Mouse (Mus musculus) cerebellum, postnatal 4 days (tissue): ENCODE results near the gene Gpr141.
"Not testable (repeated sequence)": the region's sequence is repeated elsewhere in the genome, so short reads cannot be mapped to it uniquely, and the experiment has no call there.

Source experiments
- DNase-seq, 2 experiments: peaks; one replicate each; pipeline ENCODE4 v3.0.0; 2022; ENCODE audit warnings: low spot score in 2 of 2, mixed read lengths in 1 of 2

The Gpr141 gene

GRCm38 (mm10) chr13:19824071-19824470 is at the start of gene Gpr141:
Gpr141 (minus strand) TSS chr13:19824257.
- DNase-seq = no peak

GRCm38 (mm10) chr13:19864241-19864640 is 40.2 kb upstream of the Gpr141 start:
- DNase-seq = no peak

DNA sequence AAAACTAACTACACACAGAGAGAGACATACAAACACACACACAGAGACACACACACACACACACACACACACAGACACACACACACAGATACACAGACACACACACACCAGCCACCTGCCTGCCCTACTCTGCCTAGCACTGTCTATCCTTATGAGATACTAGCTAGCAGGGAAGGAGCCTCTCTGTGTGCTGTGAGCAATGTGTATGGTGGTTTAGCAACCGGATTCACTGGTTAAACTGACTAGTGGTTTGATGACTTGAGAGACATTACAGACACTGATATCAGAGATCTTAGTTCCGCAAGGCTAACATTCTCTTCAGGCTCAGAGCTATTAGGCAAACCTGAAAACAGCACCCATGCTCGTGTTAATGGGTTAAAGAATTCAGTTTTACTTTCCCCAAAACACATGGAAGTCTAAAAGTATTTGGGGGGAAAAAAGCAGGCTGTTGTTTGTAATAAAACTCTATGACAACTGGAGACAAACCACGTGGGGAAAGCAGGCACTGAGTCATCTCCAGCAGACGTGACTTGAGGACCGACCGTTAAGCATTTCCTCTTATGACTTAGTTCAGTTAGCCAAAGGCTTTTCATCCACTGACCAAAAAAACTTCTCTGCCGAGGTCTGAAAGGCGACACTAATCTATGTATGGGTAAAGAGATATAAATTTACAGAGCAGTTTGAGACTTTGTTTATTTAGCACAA is 30.7 kb upstream of the Gpr141 start:
- DNase-seq = no peak

DNA sequence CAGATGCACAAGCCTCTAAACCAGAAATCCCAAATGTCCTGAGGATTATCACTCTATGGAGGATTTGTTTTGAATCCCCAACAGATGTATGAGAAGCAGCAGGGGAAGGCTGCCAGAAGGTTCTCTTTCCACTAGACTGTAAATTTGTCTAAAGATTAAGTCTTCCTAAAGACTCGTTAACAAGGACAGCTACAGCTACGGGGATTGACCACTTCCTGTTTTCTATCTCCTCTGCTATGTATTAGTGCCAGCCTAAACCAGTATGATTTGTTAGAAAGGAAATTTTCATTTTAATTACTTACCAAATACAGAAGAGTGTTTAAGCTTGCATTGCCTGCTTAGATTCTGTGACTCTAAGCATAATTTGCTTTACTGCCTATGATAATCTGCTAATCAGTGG is 30.0 kb upstream of the Gpr141 start:
- no peak for DNase-seq

DNA sequence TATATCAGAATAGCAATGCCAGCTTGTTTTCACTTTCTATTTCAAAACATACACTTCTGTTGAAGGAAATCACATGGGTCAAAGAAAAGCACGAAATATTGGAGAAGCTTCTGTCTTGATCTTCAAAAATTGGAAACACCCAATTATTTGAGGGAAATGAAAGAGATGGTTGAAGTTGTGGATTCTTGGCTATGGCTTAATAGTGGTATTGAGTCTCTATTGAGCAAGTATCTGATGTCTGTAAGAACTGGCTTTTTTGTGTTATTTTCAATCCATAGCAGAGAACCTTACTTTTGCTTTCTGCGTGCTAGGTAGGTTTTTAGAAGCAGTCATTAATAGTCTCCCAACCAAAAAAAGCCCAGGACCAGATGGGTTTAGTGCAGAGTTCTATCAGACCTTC is 19.4 kb upstream of the Gpr141 start:
- no peak for DNase-seq

DNA sequence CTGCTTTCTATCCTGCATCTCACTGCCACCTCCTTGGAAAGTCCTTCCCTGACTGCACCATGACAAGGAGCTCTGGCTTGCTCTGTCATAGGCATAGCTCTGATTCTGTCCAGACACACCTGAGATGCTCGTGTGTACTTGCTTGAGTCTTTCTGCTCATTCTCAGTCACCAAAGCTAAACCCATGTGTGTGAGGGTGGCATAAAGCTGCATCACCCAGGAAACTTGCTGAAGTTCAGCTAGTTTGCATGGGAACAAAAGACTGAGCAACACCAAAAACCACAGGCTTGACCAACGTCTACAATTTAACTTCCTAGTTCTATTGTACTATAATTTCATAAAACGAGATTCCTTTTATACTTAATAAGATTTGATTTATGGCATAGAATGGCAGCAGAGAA is 18.6 kb upstream of the Gpr141 start:
- DNase-seq = no peak

DNA sequence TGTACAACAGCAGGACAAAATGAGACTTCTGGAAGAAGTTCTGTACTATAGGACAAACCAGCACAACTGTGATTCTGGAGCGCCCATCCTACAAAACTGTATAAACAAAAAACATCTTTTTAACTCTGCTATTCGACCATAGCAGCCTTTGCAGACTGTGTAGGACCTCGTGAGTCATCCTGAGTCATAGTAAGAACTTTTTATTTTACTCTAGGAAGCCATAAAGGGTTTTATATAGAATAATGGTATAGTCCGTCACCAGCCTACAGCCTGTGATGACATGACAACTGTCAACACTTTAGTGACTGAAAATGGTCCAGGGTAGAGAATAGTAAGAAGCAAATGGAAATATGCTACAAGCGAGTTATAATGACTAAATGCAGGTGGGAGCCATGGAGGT is 17.6 kb upstream of the Gpr141 start:
- no peak for DNase-seq

DNA sequence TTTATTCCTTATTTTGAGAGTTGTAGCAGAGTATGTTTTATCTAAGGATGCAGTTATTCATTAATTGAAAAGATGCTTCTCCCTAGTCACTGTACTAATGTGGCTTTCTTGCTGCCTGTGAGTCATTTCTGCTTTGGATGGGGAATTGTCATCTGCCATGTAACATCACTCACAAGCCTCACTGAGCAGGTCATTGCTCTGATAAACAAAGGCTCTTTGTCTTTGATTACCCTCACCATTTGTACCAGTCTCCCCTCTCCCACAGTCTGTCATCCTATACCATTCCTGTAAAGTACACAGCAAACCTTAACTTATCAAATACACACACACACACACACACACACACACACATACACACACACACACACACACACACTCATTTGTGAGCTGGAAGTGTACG is 16.1 kb upstream of the Gpr141 start:
- no peak for DNase-seq

DNA sequence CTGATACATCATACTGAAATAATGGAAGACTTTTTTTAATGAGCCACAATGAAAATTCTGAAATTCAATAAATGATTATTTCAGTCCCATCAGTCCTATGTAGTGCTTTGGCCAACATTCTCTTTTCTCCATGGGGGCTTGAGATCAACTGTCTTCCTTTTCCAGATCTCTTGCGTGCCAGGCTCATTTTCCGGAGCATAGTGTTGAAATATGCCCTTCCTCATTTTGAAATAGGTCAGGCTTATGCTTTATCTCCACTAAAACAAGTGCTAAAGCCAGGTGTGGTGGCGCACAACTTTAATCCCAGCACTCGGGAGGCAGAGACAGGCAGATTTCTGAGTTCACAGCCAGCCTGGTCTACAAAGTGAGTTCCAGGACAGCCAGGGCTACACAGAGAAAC is 6.5 kb upstream of the Gpr141 start:
- DNase-seq = no peak

- DNase-seq = no peak
These were observed 4.0 kb upstream of the Gpr141 start for GRCm38 (mm10) chr13:19828095-19828494.

- no peak for DNase-seq
These were observed 2.4 kb downstream of the Gpr141 start for GRCm38 (mm10) chr13:19821639-19822038.

- no peak for DNase-seq
These were observed 4.1 kb downstream of the Gpr141 start for GRCm38 (mm10) chr13:19819926-19820325.

GRCm38 (mm10) chr13:19819243-19819642 is 4.8 kb downstream of the Gpr141 start:
- DNase-seq = no peak

- no peak for DNase-seq
These were observed 29.1 kb downstream of the Gpr141 start for GRCm38 (mm10) chr13:19794942-19795341.

DNA sequence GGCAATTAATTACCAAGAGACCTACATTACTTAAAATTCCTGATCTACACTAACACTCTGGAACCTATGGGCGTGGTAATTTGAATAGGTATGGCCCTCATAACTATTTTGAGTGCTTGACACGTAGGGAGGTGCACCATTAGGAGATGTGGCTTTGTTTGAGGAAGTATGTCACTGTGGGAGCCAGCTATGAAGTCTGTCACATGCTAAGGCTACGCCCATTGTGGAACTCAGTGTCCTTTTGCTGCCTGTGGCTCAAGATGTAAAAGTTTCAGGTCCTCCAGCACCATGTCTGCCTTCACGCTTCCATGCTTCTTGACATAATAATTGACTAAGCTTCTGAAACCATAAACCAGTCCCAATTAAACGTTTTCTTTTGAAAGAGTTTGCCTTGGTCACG is 29.6 kb downstream of the Gpr141 start:
- DNase-seq = no peak

- DNase-seq = no peak
These were observed 30.3 kb downstream of the Gpr141 start for GRCm38 (mm10) chr13:19793761-19794160.

DNA sequence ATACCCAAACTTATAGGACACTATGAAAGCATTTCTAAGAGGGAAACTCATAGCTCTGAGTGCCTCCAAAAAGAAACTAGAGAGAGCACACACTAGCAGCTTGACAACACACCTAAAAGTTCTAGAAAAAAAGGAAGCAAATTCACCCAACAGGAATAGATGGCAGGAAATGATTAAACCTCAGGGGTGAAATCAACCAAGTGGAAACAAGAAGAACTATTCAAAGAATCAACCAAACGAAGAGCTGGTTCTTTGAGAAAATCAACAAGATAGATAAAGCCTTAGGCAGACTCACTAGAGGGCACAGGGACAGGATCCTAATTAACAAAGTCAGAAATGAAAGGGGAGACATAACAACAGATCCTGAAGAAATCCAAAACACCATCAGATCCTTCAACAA is 36.1 kb downstream of the Gpr141 start:
- DNase-seq = not testable (repeated sequence)

DNA sequence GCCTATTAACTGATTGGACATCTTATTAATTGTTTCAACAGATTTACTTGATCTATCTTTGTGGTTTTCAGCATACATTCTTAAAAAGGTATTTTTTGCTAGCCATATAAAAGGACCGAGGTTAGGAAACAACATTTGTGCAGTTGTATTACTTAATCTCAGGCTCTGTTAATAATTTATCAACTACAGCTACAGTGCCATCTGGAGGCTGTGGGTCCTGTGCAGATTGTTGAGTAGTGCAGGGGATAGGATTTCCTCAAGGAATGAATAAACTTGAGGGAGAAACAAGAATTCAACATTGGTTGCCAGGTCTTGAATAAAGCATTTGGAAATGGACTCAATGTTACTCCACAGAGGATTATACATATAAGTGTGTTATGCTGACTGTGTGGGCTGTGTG is 53.9 kb downstream of the Gpr141 start:
- no peak for DNase-seq

DNA sequence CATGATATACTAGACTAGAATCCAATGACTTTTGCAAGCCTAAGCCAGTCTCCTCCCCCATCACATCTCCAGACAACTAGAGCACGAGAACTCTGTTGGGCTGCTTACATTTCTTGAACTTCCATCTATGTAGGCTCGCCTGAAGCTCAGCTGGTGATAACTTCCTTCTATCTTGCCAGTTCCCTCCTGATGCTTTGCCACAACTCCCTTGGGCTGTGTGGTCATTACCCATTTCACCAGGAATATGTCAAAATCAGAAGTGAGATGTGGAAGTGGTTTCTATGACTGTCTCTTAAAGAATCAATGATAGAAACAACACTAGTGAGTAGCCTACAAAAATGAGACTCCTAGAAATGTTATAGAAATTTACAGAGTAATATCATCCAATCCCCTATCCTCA is 56.9 kb downstream of the Gpr141 start:
- no peak for DNase-seq

GRCm38 (mm10) chr13:19764276-19764675 is 59.8 kb downstream of the Gpr141 start:
- no peak for DNase-seq

DNA sequence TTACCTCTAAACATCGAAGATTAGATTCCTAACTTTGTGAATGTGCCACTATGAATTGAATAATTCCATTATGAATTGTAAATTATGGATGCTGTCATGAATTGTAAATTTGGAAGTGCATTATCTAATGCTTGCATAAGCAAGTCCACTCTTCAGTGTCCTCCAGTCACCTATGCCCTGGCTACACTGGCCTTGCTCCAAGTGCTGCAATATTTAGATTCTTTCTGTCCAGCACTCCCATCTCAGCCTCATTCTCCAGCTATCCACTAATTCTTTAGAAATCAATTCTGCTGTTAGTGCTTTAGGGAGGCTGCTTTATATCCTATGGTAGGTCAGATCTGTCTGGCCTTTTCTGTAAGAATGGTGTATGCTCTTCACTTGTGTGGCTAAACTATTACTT is 60.8 kb downstream of the Gpr141 start:
- DNase-seq = no peak

DNA sequence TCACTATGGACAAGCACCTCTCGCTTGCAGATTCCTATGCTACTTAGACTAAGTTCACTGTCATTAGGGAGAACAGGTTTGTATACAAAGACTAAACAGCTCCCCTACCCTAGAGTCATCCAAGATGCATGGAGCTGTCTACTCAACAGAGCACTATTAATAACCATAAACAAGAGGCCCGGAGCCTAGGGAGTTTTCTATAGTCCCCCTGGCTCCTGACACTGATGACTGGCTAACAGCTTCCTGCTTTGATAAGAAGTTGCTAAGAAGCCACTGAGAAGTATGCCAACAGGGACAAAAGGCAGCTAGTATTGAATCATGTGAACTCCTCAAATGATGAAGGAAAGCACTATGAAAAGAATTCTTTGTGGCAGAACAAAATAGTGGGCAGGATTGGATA is 78.3 kb downstream of the Gpr141 start:
- DNase-seq = no peak

- DNase-seq = no peak
These were observed 79.5 kb downstream of the Gpr141 start for GRCm38 (mm10) chr13:19744536-19744935.

GRCm38 (mm10) chr13:19734597-19734996 is 89.5 kb downstream of the Gpr141 start:
- DNase-seq = no peak
